Mouse (Mus musculus) adrenal gland, adult 18-20 months (tissue): ENCODE measurements around the gene Dlk1. TPM values are rescaled to one million over a fixed set of nuclear protein-coding genes. Genes with fewer than 3 reads are reported as not detected.
A peak's percentile ranks its signal among the peaks of the same experiment; 100 is the strongest.

Source experiments
- DNase-seq, 2 experiments: peaks; one replicate each; pipeline ENCODE4 v3.0.0; 2021 to 2022; ENCODE audit warnings: low spot score in 2 of 2
- long read RNA-seq, 2 experiments: library from polyadenylated mRNA; stranded (forward); transcript quantifications; one replicate each; pipeline ENCODE4 v2.0.0; 2021
- total RNA-seq, 2 experiments: library from RNA; stranded (reverse); gene quantifications; 1 replicate in 1 of 2; 2 replicates in 1 of 2; pipeline ENCODE4 v1.2.3; 2021

Dlk1 gene
- total RNA-seq: 100 to 1,000 TPM; 573 to 650 TPM
- long read RNA-seq, experiment 1, full-length matches to known transcripts: 229 of 241 reads
- long read RNA-seq, experiment 1, partial matches to known transcripts: 8 of 241 reads
- long read RNA-seq, experiment 1, other reads (novel, unspliced or antisense): 4 of 241 reads
- long read RNA-seq, experiment 2, full-length matches to known transcripts: 336 of 371 reads
- long read RNA-seq, experiment 2, partial matches to known transcripts: 31 of 371 reads
- long read RNA-seq, experiment 2, other reads (novel, unspliced or antisense): 4 of 371 reads

GRCm38 (mm10) chr12:109452592-109452991 lies at the start of gene Dlk1:
Gene Dlk1 (plus strand): TSS chr12:109452823.
- DNase-seq: no peak

DNA sequence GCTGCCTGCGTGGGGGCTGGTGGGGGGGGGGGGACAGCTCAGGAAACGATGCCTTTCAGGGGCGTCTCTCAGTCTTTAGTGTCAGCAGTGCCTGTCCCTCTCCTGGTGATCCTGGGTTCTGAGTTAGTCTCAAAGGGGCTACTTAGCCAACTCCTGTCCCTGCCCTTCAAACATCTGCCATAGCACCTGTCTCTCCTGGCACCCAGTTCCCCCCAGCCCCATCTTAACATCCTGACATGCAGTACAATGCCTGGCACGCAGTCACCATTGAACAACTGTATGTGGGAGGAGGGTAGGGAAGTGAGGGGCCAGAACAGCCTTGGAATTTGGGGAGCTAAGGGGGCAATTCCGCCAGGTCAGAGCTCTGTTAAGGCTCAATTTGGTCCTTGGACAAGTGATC lies 49.7 kb upstream of the Dlk1 start:
- no peak for DNase-seq

GRCm38 (mm10) chr12:109403752-109404151 lies 48.9 kb upstream of the Dlk1 start:
- no peak for DNase-seq

GRCm38 (mm10) chr12:109406018-109406417 lies 46.6 kb upstream of the Dlk1 start:
- DNase-seq: no peak

GRCm38 (mm10) chr12:109410723-109411122 lies 41.9 kb upstream of the Dlk1 start:
- no peak for DNase-seq

- no peak for DNase-seq
Measured at GRCm38 (mm10) chr12:109411172-109412070, 41.2 kb upstream of the Dlk1 start.

DNA sequence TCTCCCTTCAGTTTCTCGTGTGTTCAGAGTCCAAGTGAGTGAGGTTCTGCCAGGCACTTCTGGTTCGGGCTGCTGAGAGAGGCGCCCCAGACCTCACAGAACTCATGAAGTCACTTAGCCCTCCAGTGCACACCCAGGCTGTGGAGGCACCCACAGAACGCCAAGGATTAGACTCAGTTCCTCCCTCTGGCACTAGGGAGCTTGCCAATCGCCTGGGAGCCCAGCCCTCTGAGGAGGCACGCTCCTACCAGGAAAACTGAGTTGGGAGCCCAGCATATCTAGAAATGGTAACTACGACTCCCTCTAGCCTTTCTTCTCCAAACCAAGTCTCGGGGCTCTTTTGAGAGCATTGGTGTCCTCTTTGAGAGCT lies 40.6 kb upstream of the Dlk1 start:
- no peak for DNase-seq

DNA sequence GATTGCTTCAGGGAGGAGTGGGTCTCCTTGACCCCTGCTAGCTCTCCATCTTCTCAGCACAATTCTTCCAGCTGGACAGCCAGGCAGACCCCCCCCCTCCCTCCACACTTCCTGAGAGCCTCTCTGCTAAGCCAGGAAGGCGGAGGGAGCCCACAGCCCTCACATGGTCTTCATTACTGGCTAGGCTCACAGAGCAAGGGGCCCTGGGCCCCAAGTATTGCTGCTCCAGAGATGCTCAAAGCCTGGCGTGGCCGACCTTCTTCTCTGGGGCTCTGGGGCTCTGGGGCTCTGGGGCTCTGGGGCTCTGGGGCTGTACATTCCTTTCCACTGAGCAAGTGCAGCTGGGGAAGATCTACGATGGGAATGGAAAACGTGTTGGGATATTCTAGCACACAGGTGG lies 39.9 kb upstream of the Dlk1 start:
- DNase-seq: no peak

DNA sequence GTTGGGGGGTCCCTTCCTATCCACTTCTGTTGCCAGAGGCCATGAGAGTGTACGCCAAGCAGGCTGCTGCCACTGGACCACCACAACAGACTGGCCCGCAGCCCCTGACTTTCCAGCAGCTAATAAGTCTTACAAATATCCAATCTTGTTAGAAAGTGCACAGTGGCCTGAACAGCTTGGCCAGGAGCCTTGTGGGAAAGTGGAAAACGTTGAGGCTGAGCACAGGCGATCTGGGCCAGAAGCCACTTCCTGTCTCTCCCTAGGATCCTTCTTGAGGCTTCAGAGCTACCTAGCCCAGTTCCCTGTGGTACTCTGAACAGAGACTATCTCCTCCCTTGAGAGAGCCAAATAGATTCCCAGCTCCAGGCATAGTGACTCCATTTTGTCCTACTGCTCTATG lies 39.3 kb upstream of the Dlk1 start:
- no peak for DNase-seq

DNA sequence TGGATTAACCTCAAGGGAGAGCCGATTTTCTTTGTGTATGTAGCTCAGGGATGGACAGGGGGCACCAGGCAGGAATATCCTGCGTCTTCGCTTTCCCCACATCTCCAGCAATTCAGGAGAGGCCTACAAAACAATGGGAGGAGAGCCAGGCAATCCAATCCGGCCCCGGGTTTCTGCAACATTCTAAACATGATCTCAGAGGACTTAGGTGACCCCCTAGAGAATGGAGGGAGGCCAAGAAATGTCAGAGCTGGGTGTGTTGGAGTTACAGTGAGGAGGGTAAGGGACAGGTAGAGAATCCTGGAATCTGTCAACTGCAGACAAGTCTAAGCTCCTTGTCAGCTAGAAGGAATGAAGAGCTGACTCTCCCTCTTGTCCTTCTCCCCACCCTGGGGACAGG lies 35.9 kb upstream of the Dlk1 start:
- DNase-seq: no peak

GRCm38 (mm10) chr12:109417476-109418201 lies 35.0 kb upstream of the Dlk1 start:
- DNase-seq: peak; percentile 38 to 59

- no peak for DNase-seq
Measured at GRCm38 (mm10) chr12:109420006-109420405, 32.6 kb upstream of the Dlk1 start.

GRCm38 (mm10) chr12:109423163-109423562 lies 29.5 kb upstream of the Dlk1 start:
- no peak for DNase-seq

DNA sequence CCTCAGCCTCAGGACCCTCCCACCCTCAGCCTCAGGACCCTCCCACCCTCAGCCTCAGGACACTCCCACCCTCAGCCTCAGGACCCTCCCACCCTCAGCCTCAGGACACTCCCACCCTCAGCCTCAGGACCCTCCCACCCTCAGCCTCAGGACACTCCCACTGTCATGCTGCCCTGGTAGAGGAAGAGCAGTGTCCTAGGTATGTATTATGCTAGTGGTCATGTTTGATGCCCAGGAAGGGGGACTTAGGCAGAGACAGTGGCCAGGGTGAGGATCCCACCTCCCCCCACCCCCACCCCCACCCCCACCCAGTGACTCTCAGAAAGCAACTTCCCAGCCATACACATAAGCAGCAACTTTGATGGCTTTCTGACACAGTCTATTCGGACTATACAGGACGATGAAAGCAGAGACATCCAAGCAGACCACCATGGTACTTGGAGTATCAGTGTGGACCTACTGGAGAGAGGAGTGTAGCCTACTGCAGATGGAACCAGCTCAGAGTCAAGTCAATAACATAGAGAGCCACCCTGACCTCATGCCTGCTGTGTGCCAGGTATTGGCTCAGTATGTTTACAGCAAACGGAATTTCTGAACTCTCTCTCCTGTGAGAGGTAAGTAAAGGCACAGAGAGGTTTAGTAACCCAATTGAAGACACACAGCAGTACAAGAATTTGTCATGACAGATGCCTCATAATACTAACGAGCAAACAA lies 28.8 kb upstream of the Dlk1 start:
- DNase-seq: no peak

DNA sequence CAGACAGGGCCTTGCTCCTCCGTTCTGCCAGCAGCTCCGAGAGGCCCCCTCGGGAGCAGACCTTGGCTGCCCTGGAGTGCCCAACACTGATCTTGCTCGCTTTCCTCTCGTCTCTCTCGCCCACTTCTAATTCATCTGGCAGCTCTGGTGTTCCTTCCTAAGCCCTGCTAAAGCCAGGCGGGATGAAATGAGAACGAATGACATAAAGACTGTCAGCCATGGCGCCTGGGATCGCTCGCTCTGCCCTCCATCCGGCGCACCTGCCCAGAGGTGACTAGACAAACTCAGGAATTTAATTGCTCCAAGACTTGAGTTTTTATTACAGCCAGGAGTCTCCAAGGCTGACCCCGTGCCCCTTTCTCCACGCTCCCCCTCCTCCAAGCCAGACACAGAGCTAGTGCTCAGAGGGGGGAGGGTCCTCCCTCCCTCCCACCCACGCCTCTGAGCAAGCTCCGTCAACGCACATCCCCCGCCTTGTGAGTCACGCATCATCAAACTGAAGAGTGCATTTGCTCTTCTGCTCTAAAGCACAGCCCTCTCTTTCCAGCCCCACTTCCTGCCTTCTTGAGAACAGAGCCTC lies 27.8 kb upstream of the Dlk1 start:
- no peak for DNase-seq

GRCm38 (mm10) chr12:109425982-109426381 lies 26.6 kb upstream of the Dlk1 start:
- DNase-seq: no peak

DNA sequence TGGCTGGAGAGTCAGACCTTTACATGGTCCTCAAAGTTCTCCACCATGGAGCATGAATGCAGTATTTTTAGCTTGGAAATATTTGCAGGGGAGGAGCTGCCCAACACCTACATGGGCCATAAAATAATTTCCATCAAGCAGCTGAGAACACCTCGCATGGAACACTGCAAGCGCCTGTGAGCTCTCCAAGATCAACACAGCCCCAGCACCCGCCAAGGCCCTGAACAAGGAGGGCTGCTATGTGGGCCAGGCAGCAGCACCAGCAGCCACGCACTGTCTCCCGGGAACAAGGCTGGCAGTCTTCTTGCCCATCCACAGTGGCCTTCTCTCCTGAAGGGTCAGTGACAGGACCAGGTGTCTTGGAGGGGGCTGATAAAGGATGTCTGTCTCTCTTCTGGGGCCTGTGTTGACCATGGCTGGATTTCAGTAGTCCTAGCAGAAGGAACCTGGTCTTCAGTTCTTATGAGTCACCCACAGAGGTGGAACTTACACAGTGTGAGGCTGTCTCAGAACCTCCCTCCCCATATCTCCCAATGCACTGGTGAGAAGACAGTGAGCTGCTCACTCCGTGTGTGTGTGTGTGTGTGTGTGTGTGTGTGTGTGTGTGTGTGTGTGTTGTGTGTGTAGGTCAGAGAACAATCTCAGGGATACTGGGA lies 20.0 kb upstream of the Dlk1 start:
- DNase-seq: no peak

- DNase-seq: no peak
Measured at GRCm38 (mm10) chr12:109436367-109436807, 16.2 kb upstream of the Dlk1 start.

DNA sequence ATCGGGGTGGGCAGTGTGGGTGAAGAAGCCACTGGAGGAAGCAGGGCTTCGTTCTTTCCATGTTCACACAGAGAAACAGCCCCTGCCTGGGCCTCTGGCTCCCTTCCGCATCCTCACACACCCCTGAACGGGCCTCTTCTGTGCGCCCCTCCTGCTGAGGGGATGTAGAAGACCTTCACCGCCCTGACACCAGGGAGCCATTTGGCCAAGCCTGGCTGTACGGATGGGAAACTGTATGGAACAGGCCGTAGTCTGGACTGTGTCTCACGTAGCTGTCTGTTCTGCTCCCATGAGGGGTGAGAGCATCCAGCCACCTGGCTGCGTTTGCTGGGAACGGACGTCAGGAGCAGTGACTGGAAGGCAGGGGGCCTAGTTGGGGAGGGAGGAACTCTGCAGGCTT lies 15.8 kb upstream of the Dlk1 start:
- no peak for DNase-seq
